8 mouse cellular contexts compared by ENCODE assay signal in genomic region chr4:46989842-46990241, GRCm38 (mm10). TPM values are rescaled to one million over a fixed set of nuclear protein-coding genes. Genes with fewer than 3 reads are reported as not detected.
DNase-seq lines count a peak whose midpoint lies in the region; ATAC-seq lines count a peak whose summit lies in the region.

No protein-coding gene starts in this region.

- peak; percentile 11 for DNase-seq in adrenal gland, adult 2 months
- DNase-seq in adrenal gland, adult 18-20 months (ENCODE audit: low spot score in 2 of 2) = no peak
- peak; percentile 43 for DNase-seq in liver, embryonic 11.5 days (ENCODE audit: low spot score)
- DNase-seq in right cerebral cortex, adult 18-20 months = peak; percentile 85
- DNase-seq in urinary bladder, postnatal 14 days (ENCODE audit: low spot score) = no peak

- H3K27ac ChIP-seq in forebrain, embryonic 12.5 days = no peak overlapping the region
- no peak overlapping the region for H3K27ac ChIP-seq in kidney, embryonic 15.5 days
- H3K27ac ChIP-seq in liver, embryonic 11.5 days (ENCODE audit: low read depth, low read length) = no peak overlapping the region

- peak overlapping the region; percentile 97 for H3K4me2 ChIP-seq in forebrain, embryonic 12.5 days
- peak overlapping the region; percentile 94; the same call in 1 of the 2 replicates for H3K4me2 ChIP-seq in kidney, embryonic 15.5 days
- no peak overlapping the region for H3K4me2 ChIP-seq in liver, embryonic 11.5 days

- H3K4me1 ChIP-seq in forebrain, embryonic 12.5 days = peaks cover 29% of the 10 kb centered on the region
- H3K4me1 ChIP-seq in kidney, embryonic 15.5 days = peaks cover 28% of the 10 kb centered on the region
- no peaks in the 10 kb centered on the region for H3K4me1 ChIP-seq in liver, embryonic 11.5 days (replicated peaks; ENCODE audit: control insufficient read depth, insufficient read depth, low read length)

- peaks cover 78% of the 10 kb centered on the region for H3K27me3 ChIP-seq in forebrain, embryonic 12.5 days
- peaks cover 84% of the 10 kb centered on the region for H3K27me3 ChIP-seq in kidney, embryonic 15.5 days
- H3K27me3 ChIP-seq in liver, embryonic 11.5 days (replicated peaks; ENCODE audit: control insufficient read depth, insufficient read depth, low read length) = peaks cover 68% of the 10 kb centered on the region

- 2% methylated on average over 17 of the region's 17 CpGs for WGBS in forebrain, embryonic 12.5 days
- WGBS in kidney, embryonic 15.5 days = 2% methylated on average over 17 of the region's 17 CpGs
- 3% methylated on average over 17 of the region's 17 CpGs for WGBS in liver, embryonic 11.5 days

- peak; percentile 61 for ATAC-seq in cerebellum, adult (ENCODE audit: insufficient number of reproducible peaks, low FRiP score, low TSS enrichment)
- peak; percentile 58 for ATAC-seq in forebrain, embryonic 12.5 days (ENCODE audit: low FRiP score)
- 0 out of 2 replicates have a peak, but pooled peaks have one; percentile 19 for ATAC-seq in kidney, embryonic 15.5 days (replicated peaks; ENCODE audit: low FRiP score)
- ATAC-seq in liver, embryonic 11.5 days (replicated peaks; ENCODE audit: low FRiP score) = no peak

- no peaks in the 10 kb centered on the region for H3K36me3 ChIP-seq in forebrain, embryonic 12.5 days (replicated peaks)
- no peaks in the 10 kb centered on the region for H3K36me3 ChIP-seq in kidney, embryonic 15.5 days
- no peaks in the 10 kb centered on the region for H3K36me3 ChIP-seq in liver, embryonic 11.5 days (ENCODE audit: control insufficient read depth, insufficient read depth, low read length)

- H3K9ac ChIP-seq in forebrain, embryonic 12.5 days = 0 out of 2 replicates have a peak overlapping the region, but pooled peaks have one; percentile 33
- H3K9ac ChIP-seq in kidney, embryonic 15.5 days = no peak overlapping the region
- H3K9ac ChIP-seq in liver, embryonic 11.5 days (ENCODE audit: low read depth, low read length) = no peak overlapping the region

- H3K4me3 ChIP-seq in forebrain, embryonic 12.5 days (replicated peaks) = peak overlapping the region; percentile 61
- 0 out of 2 replicates have a peak overlapping the region, but pooled peaks have one; percentile 6 for H3K4me3 ChIP-seq in kidney, embryonic 15.5 days (replicated peaks)
- no peak overlapping the region for H3K4me3 ChIP-seq in liver, embryonic 11.5 days (ENCODE audit: low read depth, low read length)

- H3K9me3 ChIP-seq in forebrain, embryonic 12.5 days = no peaks in the 10 kb centered on the region
- no peaks in the 10 kb centered on the region for H3K9me3 ChIP-seq in kidney, embryonic 15.5 days (replicated peaks)
- H3K9me3 ChIP-seq in liver, embryonic 11.5 days (ENCODE audit: control insufficient read depth, low read length) = no peaks in the 10 kb centered on the region

RNA-seq across cellular contexts. Expression of gene Gabbr2, which starts 1.8 kb away (rescaled TPM):
- under 1 TPM; 0.17 to 0.24 TPM for total RNA-seq in adrenal gland, adult 2 months (2021)
- 0.07 and 0.22 TPM in 2 replicates for polyA plus RNA-seq in adrenal gland, adult 2 months (2012; rRNA removed)
- under 1 TPM; 0.27 to 0.35 TPM for total RNA-seq in adrenal gland, adult 18-20 months (2021)
- 0.51 and 0.53 TPM in 2 replicates for polyA plus RNA-seq in forebrain, embryonic 12.5 days (2016; fragmentation: Nextera tagmentation; extraction: Ambion mirVana)
- polyA plus RNA-seq in kidney, embryonic 15.5 days (2015; fragmentation: Nextera tagmentation; extraction: Ambion mirVana) = 0.18 and 0.19 TPM in 2 replicates
- 0.09 and 0.19 TPM in 2 replicates for polyA plus RNA-seq in liver, embryonic 11.5 days (2014; fragmentation: Nextera tagmentation; extraction: Ambion mirVana)

Comparison
In these comparisons a context has a peak if more than half of its experiments do, and no peak if none do; other contexts are left out.
1. DNase-seq: peak in adrenal gland, adult 2 months (single experiment), liver, embryonic 11.5 days (single experiment) and right cerebral cortex, adult 18-20 months (single experiment); none in adrenal gland, adult 18-20 months (0 of 2) and urinary bladder, postnatal 14 days (single experiment).